Mouse (Mus musculus): ENCODE measurements around the gene Abhd14b. TPM values are rescaled to one million over a fixed set of nuclear protein-coding genes. Genes with fewer than 3 reads are reported as not detected.
A peak's percentile ranks its signal among the peaks of the same experiment; 100 is the strongest.

The Abhd14b gene
- polyA plus RNA-seq, 1 experiment from 2014 or later: 6.0 TPM

DNA sequence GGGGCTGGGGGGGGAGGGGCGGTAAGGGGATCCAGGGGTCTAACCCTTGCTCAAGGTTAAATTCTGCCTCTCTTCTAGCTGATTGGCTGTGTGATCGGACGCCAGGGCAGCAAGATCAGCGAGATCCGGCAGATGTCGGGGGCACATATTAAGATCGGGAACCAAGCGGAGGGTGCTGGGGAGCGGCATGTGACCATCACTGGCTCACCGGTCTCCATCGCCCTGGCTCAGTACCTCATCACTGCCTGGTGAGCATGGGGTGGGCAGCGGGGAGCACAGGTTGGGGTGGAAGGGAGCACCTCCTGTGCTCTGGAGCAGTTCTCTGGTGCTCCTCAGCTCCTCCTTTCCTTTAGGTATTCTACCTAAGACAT lies 15.2 kb downstream of the Abhd14b start:
- Histone ChIP-seq H3K4me3 (no peak overlapping the region), H3K4me1 (peaks cover 61% of the 10 kb centered on the region), H3K4me2 (replicated peaks) (no peak overlapping the region), H3K9ac (no peak overlapping the region), H3K9me3 (no peaks in the 10 kb centered on the region), H3K27ac (no peak overlapping the region), H3K36me3 (peaks cover 53% of the 10 kb centered on the region), H3K27me3 (replicated peaks) (peaks cover 4% of the 10 kb centered on the region; the same call in 1 of the 2 replicates)
- WGBS: 93% methylated on average over 12 of the region's 12 CpGs
- no peak for ATAC-seq (ENCODE audit: low FRiP score, low read depth)

DNA sequence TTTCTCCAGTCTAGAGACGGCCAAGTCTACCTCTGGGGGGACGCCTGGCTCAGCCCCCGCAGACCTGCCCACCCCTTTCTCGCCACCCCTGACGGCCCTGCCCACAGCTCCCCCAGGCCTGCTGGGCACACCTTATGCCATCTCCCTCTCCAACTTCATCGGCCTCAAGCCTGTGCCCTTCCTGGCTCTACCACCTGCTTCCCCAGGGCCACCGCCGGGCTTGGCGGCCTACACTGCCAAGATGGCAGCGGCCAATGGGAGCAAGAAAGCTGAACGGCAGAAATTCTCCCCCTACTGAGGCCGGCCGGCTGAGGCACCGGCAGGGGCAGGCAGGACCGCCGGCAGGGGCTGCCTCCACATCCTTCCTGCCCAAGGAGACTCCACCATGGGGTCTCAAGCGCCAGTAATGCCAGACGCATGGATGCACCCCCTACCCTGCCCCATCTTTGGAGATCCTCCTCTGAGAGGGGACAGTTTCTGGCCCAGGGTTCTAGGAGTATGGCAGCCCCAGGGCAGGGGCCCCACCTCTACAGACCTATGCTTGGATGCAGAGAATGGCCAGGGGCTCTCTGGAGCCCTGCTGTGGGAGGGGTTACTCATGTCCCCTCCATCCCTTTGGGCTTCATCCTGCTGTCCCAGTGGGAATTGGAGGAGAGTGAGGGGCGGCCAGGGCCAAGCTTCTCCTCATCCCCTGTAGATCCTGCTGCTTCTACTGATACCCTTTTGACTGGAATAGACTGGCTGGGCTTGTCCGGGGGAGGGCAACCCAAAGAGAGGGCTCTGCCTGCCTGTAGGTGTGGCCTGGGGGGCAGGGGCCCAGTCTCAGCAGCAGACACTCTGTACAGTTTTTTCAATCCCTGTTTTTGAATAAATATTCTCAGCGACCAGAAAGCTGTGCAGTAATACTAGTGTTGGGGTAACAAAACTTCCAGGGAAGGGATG lies 16.1 kb downstream of the Abhd14b start:
- no peak overlapping the region for H3K9ac ChIP-seq
- no peak for ATAC-seq (ENCODE audit: low FRiP score, low read depth)

DNA sequence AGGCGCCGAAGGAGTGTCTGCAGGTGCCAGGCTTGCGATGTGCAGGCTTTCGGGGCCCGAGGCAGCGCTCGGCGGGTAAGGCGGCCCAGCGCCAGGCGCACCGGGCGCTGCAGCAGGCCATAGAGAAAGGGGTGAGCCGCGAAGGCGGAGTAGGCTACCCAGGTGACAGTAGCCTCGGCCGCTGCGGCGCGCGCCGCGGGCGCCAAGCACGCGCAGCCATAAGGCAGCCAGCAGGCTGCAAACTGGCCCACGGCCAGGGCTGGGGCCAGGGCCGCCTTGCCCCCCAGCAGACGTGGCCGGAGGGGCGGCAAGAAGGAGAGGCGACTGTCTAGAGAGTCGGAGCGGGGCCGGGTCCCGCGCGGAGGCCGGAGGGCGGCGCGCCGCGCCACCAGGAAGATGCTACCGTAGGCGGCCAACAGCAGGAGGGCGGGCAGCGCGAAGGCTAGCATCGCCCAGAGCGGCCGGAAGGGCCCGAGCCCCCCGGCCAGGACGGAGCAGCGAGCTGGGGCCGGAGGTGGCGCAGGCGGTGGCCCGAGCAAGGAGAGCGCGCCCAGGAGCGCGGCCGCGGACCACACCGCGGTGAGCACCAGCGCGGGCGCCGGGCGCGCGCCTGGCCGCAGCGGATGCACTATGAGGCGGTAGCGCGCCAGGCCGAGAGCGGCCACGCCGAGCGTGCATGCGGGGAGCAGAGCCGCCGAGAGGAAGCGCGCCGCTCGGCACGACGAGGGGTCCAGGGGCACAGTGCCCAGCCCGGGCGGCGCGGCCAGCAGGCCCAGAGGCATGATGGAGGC lies 17.7 kb downstream of the Abhd14b start:
- Histone ChIP-seq H3K4me1 (peaks cover 37% of the 10 kb centered on the region), H3K9ac (peak overlapping the region; percentile 78), H3K4me2 (replicated peaks) (peak overlapping the region; percentile 94), H3K9me3 (no peaks in the 10 kb centered on the region), H3K27me3 (replicated peaks) (peaks cover 4% of the 10 kb centered on the region; the same call in 1 of the 2 replicates), H3K36me3 (peaks cover 46% of the 10 kb centered on the region), H3K4me3 (peak overlapping the region; percentile 52), H3K27ac (peak overlapping the region; percentile 42; the same call in 1 of the 2 replicates)
- 2% methylated on average over 99 of the region's 99 CpGs for WGBS
- peak; percentile 65 for ATAC-seq (ENCODE audit: low FRiP score, low read depth)

More for the DNA sequence above, 16.1 kb downstream of the Abhd14b start:
- H3K4me3 ChIP-seq: no peak overlapping the region
- H3K27me3 ChIP-seq (replicated peaks): peaks cover 4% of the 10 kb centered on the region; the same call in 1 of the 2 replicates
- no peak overlapping the region for H3K27ac ChIP-seq
- 83% methylated on average over 21 of the region's 21 CpGs for WGBS
- H3K4me2 ChIP-seq (replicated peaks): no peak overlapping the region; the same call in 1 of the 2 replicates
- H3K4me1 ChIP-seq: peaks cover 52% of the 10 kb centered on the region
- peaks cover 53% of the 10 kb centered on the region for H3K36me3 ChIP-seq
- H3K9me3 ChIP-seq: no peaks in the 10 kb centered on the region

DNA sequence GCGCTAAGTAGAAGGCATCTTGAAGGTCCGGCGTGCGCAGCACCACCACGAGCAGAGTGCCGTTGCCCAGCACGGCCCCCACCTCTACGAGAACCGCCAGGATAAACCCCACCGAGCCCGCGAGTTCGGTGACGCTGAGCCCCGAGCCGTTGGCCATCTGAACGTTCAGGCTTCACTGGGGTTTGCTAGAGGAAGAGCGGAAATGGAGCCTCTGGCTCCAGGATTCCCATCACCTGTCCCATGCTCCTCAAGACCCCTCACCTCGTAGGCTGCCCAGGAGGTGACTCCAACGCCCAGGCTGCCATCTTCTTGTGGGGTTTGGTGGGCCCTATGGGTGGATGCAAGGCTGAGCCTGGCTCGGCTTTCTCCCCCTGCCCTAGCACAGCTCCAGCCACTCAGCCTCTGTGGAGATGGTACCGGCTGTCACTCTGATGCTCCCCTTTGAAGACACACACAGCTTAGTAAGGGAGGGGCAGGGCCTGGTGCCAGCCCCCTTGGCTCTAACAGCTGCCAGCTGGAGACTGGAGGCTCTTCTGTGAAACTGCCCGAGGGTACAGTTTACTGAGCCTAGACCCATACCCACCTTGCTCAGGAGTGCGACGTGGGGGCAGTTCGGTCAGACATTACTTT lies 18.4 kb downstream of the Abhd14b start, which contains the start of gene Gpr62:
TSS of gene Gpr62 (minus strand) at position 368 of the 630 bp plus-strand sequence.
- no peaks in the 10 kb centered on the region for H3K9me3 ChIP-seq
- peaks cover 29% of the 10 kb centered on the region for H3K4me1 ChIP-seq
- peak; percentile 29; the same call in 1 of the 2 replicates for ATAC-seq (ENCODE audit: low FRiP score, low read depth)
- peaks cover 4% of the 10 kb centered on the region; the same call in 1 of the 2 replicates for H3K27me3 ChIP-seq (replicated peaks)
- WGBS: 30% methylated on average over 26 of the region's 26 CpGs
- peak within 1 kb of the TSS; percentile 42; the same call in 1 of the 2 replicates for H3K27ac ChIP-seq
- peak within 1 kb of the TSS; percentile 94 for H3K4me2 ChIP-seq (replicated peaks)
- H3K9ac ChIP-seq: peak within 1 kb of the TSS; percentile 78
- H3K4me3 ChIP-seq: peak within 1 kb of the TSS; percentile 52
- peaks cover 38% of the 10 kb centered on the region for H3K36me3 ChIP-seq

DNA sequence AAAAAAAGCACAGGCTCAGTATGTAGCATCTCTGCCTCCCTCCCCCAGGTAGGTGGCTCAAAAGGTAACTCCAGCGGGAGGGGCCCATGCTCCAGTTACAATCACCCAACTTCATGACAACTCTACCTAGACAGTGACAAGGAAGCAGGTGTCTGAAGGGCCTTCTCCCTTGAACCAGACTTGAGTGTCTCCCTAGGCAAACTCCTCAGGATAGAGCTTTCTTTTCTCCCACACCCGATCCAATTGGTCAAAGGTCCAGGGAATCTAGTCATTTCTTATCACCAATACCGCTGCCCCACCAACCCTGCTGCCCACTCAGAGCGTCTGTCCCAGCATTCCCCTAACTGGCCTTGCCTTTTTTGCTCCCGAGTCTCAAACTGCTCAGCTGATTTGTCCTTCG lies 19.5 kb downstream of the Abhd14b start:
- Histone ChIP-seq H3K36me3 (peaks cover 29% of the 10 kb centered on the region), H3K4me2 (replicated peaks) (no peak overlapping the region), H3K4me1 (peaks cover 32% of the 10 kb centered on the region), H3K9ac (no peak overlapping the region), H3K27me3 (replicated peaks) (peaks cover 4% of the 10 kb centered on the region; the same call in 1 of the 2 replicates), H3K27ac (no peak overlapping the region), H3K9me3 (no peaks in the 10 kb centered on the region), H3K4me3 (no peak overlapping the region)
- WGBS: 92% methylated on average over 6 of the region's 6 CpGs
- no peak for ATAC-seq (ENCODE audit: low FRiP score, low read depth)

DNA sequence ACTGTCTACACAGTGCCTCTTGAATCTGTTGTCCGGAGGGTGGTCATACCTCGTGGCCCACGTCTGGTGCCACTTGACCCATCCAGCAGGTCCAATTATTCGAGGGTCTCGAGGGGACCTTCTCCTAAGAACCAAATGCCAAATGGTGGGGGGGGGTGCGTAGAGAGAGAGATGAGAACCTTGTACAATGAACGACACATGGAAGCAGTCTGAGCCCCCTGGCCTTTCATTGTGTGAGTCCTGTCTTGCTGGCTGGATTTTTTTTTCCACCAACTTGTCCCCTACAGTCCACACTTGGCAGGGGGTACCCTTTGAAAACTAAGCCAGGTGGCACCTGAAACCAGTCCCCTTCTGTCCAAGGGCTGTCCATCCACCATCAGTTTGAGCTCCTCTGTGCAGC lies 20.5 kb downstream of the Abhd14b start:
- ATAC-seq (ENCODE audit: low FRiP score, low read depth): no peak
- WGBS: 90% methylated on average over 7 of the region's 7 CpGs
- Histone ChIP-seq H3K9me3 (no peaks in the 10 kb centered on the region), H3K9ac (no peak overlapping the region), H3K27ac (no peak overlapping the region), H3K4me3 (no peak overlapping the region), H3K27me3 (replicated peaks) (peaks cover 4% of the 10 kb centered on the region; the same call in 1 of the 2 replicates), H3K4me2 (replicated peaks) (no peak overlapping the region), H3K4me1 (peaks cover 36% of the 10 kb centered on the region), H3K36me3 (peaks cover 19% of the 10 kb centered on the region)

DNA sequence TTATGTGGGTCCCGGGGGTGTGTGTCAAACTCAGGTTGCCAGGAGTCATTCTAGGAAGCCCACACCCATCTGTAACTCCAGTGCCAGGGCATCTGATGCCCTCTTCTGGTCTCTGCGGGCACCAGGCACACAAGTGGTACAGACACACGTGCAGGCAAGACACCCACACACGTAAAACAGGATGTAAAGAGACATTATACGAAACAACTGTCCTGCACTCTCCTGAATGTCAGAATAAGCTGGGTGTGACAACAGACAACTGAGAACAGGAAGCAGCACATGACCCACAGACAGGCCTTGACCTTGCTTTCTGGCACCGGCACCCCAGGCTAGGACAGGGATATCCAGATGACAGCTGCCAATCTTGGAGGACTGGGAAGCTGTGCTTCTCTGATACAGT lies 22.1 kb downstream of the Abhd14b start:
- H3K4me2 ChIP-seq (replicated peaks): no peak overlapping the region
- no peak for ATAC-seq (ENCODE audit: low FRiP score, low read depth)
- H3K36me3 ChIP-seq: peaks cover 3% of the 10 kb centered on the region; the same call in 1 of the 2 replicates
- peaks cover 27% of the 10 kb centered on the region for H3K4me1 ChIP-seq
- H3K27me3 ChIP-seq (replicated peaks): no peaks in the 10 kb centered on the region; the same call in 1 of the 2 replicates
- 74% methylated on average over 6 of the region's 6 CpGs for WGBS
- no peak overlapping the region for H3K27ac ChIP-seq
- H3K4me3 ChIP-seq: no peak overlapping the region
- no peak overlapping the region for H3K9ac ChIP-seq
- H3K9me3 ChIP-seq: no peaks in the 10 kb centered on the region

DNA sequence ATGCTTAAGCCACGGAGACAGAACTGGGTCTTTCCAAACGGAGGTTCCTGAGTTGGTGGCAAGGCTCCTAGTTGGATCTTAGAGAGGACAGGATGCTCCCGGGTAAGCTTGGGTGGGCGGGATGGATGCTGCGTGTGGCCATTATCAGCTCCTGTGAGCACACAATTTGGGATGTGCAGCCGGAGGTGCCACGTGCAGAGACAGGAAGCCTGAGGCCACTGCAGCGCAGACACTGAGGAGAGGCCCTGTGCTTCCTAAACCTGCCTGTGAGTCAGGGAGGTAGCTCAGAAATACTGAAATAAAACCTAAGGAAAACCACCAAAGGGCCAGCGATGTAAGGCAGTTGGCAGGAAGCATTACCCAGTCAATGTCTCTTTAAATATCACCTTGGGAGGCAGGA lies 22.5 kb downstream of the Abhd14b start:
- Histone ChIP-seq H3K4me2 (replicated peaks) (no peak overlapping the region), H3K9ac (no peak overlapping the region), H3K4me1 (peaks cover 26% of the 10 kb centered on the region), H3K36me3 (no peaks in the 10 kb centered on the region), H3K27ac (no peak overlapping the region), H3K9me3 (no peaks in the 10 kb centered on the region), H3K27me3 (replicated peaks) (no peaks in the 10 kb centered on the region; the same call in 1 of the 2 replicates), H3K4me3 (no peak overlapping the region)
- 73% methylated on average over 9 of the region's 9 CpGs for WGBS
- ATAC-seq (ENCODE audit: low FRiP score, low read depth): no peak

DNA sequence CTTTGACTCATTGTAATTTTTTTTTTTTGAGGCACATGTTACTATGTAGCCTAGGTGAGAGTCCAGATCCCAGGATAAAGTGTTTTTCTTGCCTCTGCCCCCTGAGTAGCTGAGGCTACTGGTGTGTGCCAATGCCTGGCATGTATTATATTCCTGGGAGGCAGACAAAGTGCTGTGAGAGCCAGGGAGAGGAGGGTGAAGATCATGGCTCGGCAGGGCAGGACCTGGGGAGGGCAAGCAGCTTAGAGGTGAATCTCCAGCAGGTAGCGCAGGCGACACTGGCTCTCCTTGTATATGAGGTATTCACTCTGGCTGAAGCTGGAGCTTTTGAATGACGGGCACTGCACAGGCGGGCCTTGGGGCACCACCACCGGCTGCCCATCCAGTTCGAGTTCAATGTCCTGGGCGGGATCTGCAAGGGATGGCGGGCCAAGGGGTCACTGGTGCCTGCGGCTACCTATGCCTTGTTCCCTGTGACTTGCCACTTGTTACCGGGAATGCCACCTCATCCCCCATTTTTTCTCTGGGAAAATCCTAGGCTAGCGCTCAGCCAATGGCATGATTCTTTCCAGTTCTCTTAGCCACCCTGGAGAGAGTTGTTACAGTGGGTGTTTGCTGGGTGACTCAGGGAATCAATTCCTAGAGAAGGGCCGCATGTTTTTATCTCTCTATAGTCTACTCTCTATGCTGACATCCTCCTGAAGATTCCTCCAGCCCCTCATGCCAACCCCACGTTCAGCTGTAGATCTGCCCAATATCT lies 23.9 kb downstream of the Abhd14b start:
- no peaks in the 10 kb centered on the region for H3K27me3 ChIP-seq (replicated peaks)
- no peak overlapping the region for H3K9ac ChIP-seq
- H3K4me3 ChIP-seq: no peak overlapping the region
- no peaks in the 10 kb centered on the region for H3K36me3 ChIP-seq
- H3K4me1 ChIP-seq: peaks cover 19% of the 10 kb centered on the region
- no peak overlapping the region for H3K27ac ChIP-seq
- H3K4me2 ChIP-seq (replicated peaks): peak overlapping the region; percentile 17; the same call in 1 of the 2 replicates
- ATAC-seq (ENCODE audit: low FRiP score, low read depth): no peak
- WGBS: 65% methylated on average over 14 of the region's 14 CpGs
- no peaks in the 10 kb centered on the region for H3K9me3 ChIP-seq

DNA sequence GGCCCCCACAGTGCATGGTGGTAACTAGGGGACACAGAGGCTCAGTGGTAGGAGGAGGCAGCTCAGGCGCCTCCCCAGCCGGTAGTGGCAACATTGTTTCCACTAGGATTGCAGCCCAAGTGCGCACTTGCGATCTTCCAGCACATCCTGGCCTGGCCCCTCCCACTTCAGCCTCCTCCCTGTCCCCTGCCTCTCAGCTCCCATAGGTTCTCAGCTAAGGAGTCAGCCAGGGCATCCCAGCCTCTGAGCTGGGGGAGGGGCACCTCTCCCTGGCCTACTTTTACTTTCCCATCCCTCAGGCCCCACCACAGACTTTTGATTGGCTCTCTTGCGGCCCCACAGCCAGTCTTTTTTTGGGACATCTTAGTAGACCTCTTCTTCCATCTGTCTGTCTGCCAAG lies 24.6 kb downstream of the Abhd14b start:
- no peak overlapping the region for H3K4me3 ChIP-seq
- H3K9ac ChIP-seq: no peak overlapping the region
- no peak overlapping the region for H3K27ac ChIP-seq
- H3K36me3 ChIP-seq: no peaks in the 10 kb centered on the region
- H3K9me3 ChIP-seq: no peaks in the 10 kb centered on the region
- WGBS: 12% methylated on average over 5 of the region's 5 CpGs
- no peaks in the 10 kb centered on the region for H3K27me3 ChIP-seq (replicated peaks)
- no peak for ATAC-seq (ENCODE audit: low FRiP score, low read depth)
- H3K4me1 ChIP-seq: peaks cover 19% of the 10 kb centered on the region
- H3K4me2 ChIP-seq (replicated peaks): peak overlapping the region; percentile 17; the same call in 1 of the 2 replicates

DNA sequence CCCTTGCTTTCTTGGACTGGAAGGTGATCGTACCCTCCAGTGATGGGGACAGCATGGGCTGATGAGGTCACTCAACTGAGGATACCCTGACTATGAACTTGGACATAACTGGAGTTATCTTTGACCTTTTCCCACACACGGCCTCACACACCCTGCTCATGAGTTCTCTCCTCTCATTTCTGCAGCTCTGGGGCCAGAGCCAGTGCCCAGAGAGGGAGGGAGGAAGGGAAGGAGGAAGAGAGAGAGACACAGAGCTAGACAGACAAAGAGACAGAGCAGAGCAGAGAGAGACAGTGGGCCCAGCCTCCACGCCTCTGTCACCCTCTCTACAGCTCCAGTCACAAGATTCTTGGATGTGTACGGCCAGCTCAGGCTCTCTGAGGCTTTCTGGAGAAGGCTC lies 25.1 kb downstream of the Abhd14b start:
- H3K4me1 ChIP-seq: peaks cover 19% of the 10 kb centered on the region
- H3K27ac ChIP-seq: no peak overlapping the region
- H3K9ac ChIP-seq: no peak overlapping the region
- no peaks in the 10 kb centered on the region for H3K27me3 ChIP-seq (replicated peaks)
- H3K9me3 ChIP-seq: no peaks in the 10 kb centered on the region
- no peaks in the 10 kb centered on the region for H3K36me3 ChIP-seq
- H3K4me3 ChIP-seq: no peak overlapping the region
- no peak for ATAC-seq (ENCODE audit: low FRiP score, low read depth)
- 77% methylated on average over 4 of the region's 4 CpGs for WGBS
- H3K4me2 ChIP-seq (replicated peaks): no peak overlapping the region
